Mouse (Mus musculus): Measurements from ENCODE around the gene Phlpp1. TPM values are rescaled to one million over a fixed set of nuclear protein-coding genes. Genes with fewer than 3 reads are reported as not detected.

The Phlpp1 gene
- 1 to 10 TPM; 5.2 to 6.0 TPM for total RNA-seq (2023)

DNA sequence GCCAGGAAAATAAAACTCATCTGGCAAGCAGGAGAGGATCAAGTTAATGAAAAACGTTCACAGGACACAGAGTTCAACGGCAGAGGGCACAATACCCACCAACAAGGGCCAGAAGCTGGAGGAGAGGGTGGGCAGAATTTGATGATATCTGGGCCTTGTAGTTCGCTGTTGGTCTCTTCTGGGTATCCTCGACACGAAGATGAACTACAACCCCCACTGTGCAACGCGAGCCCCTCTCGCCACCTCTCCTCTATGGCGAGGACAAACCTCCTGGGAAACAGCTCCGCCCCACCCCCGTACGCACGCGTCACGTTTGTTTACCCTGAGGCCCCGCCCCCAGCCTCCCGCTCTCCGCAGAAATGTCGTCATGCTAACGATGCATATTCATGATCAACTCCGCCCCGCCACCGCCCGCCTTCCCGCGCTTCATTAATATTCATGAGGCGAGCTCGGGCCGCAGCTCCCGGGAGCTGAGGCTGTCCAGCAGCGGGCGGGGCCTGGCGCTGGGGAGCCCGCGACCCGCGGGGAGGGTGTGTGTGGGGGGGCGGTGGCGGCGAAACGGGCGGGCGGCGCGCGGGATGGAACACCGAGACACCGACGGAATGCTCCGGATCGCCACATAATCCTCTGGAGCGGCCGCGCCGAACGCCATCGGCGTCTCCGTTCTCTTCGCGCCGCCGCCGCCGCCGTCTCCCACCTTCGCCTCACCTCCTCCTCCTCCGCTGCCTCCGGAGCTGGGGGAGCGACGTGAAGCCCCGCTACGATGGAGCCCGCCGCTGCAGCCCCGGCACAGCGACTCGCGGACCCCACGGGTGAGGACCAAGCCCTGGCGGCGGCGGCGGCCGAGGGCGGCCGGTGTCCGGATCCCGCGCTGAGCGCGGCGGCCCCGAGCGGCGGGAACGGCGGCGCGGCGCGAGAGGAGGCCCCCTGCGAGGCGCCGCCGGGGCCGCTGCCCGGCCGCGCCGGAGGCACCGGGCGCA is at the start of gene Phlpp1:
Phlpp1 (plus strand) TSS at position 512 of the 980 bp plus-strand sequence.

Other genes with a start within 250 kb of the Phlpp1 start
- 10 to 100 TPM; 29.1 to 33.6 TPM for gene Zcchc2, start 181.3 kb upstream of the Phlpp1 start, total RNA-seq (2023)